Mouse (Mus musculus) heart, adult 2 months (tissue): ENCODE measurements around the gene Adam15. TPM values are rescaled to one million over a fixed set of nuclear protein-coding genes. Genes with fewer than 3 reads are reported as not detected.

ENCODE experiments used
- DNase-seq, 2 experiments: peaks; one replicate each; pipeline ENCODE4 v3.0.0; 2021
- H3K27ac ChIP-seq: fragments of 200-600 bp; 2 replicates; pipeline ENCODE4 v1.8.1; 2022
- H3K27me3 ChIP-seq: fragments of 200-500 bp; 2 replicates; pipeline ENCODE4 v1.6.1; 2012; ENCODE audit warnings: mild to moderate bottlenecking, low read length, inconsistent platforms, mixed read lengths; ENCODE audit not compliant: control insufficient read depth, insufficient read depth
- H3K36me3 ChIP-seq: fragments of 200-500 bp; 2 replicates; pipeline ENCODE4 v1.6.1; 2012; ENCODE audit warnings: low read length, inconsistent platforms; ENCODE audit not compliant: control insufficient read depth, insufficient read depth
- H3K4me1 ChIP-seq: fragments of 200-500 bp; 2 replicates; pipeline ENCODE4 v1.6.1; 2011; ENCODE audit warnings: low read length; ENCODE audit not compliant: control insufficient read depth, insufficient read depth
- H3K4me3 ChIP-seq: fragments of 200-600 bp; 2 replicates; pipeline ENCODE4 v1.8.1; 2022
- H3K79me2 ChIP-seq: fragments of 200-500 bp; replicated peaks from 2 replicates; pipeline ENCODE4 v1.6.1; 2012; ENCODE audit warnings: mild to moderate bottlenecking, inconsistent platforms, low read length, moderate library complexity, mixed read lengths; ENCODE audit not compliant: control insufficient read depth, insufficient read depth
- H3K9ac ChIP-seq: fragments of 200-500 bp; 2 replicates; pipeline ENCODE4 v1.6.1; 2012; ENCODE audit warnings: low read depth, mild to moderate bottlenecking, control low read depth, inconsistent platforms, low read length, mixed read lengths
- CTCF ChIP-seq: fragments of 200-600 bp; IDR thresholded peaks from 2 replicates; pipeline ENCODE4 v1.8.1; 2022; ENCODE audit warnings: antibody characterized with exemption, mild to moderate bottlenecking, moderate library complexity
- EP300 ChIP-seq: fragments of 200-500 bp; IDR thresholded peaks from 2 replicates; pipeline ENCODE4 v1.6.1; 2011; ENCODE audit warnings: low read depth, low read length, control low read depth; ENCODE audit not compliant: insufficient read depth
- POLR2A ChIP-seq: fragments of 200-500 bp; IDR thresholded peaks from 2 replicates; pipeline ENCODE4 v1.6.1; 2011; ENCODE audit warnings: mild to moderate bottlenecking, low read depth, low read length, control low read depth; ENCODE audit not compliant: insufficient read depth
- WGBS: fragments of 180-500 bp; shearing (Covaris S2); methylation state at CpG from one replicate; pipeline ENCODE4 v1.1.7; 2018; 5-methylcytosine and 5-hydroxymethylcytosine counted together
- intact Hi-C: fragments of 180-260 bp; cut with DNase I; formaldehyde crosslinking; loops from one replicate; pipeline ENCODE4 v1.15.1; 2025
- polyA plus RNA-seq: library from polyadenylated mRNA; depleted of rRNA; stranded (reverse); fragments of >200 nt; gene quantifications from 2 replicates; pipeline ENCODE4 v1.2.3, GENCODE M21; 2012
- total RNA-seq, 2 experiments: library from RNA; stranded (reverse); gene quantifications; 2 replicates each; pipeline ENCODE4 v1.2.3; 2021

Adam15 gene
- total and polyA plus RNA-seq, 3 experiments, result 56.8 to 95.7 (median 59.2) TPM

GRCm38 (mm10) chr3:89320581-89321182 lies 29.1 kb downstream of the Adam15 start:
- Histone ChIP-seq H3K36me3 (no peaks in the 10 kb centered on the region), H3K4me1 (peaks cover 7% of the 10 kb centered on the region), H3K9ac (0 out of 2 replicates have a peak overlapping the region, but pooled peaks have one; percentile 12), H3K4me3 (peak overlapping the region; percentile 33), H3K27ac (no peak overlapping the region), H3K27me3 (peaks cover 28% of the 10 kb centered on the region), H3K79me2 (no peaks in the 10 kb centered on the region)
- intact Hi-C loops, result no loop called here
- TF ChIP-seq POLR2A, result no peak
- no peak for TF ChIP-seq CTCF
- no peak for TF ChIP-seq EP300
- 2% methylated on average over 41 of the region's 41 CpGs for WGBS
- DNase-seq, result peak in 1 of 2 experiments; percentile 23

- Histone ChIP-seq H3K27me3 (peaks cover 28% of the 10 kb centered on the region), H3K9ac (0 out of 2 replicates have a peak overlapping the region, but pooled peaks have one; percentile 4), H3K27ac (no peak overlapping the region), H3K4me3 (no peak overlapping the region; the same call in 1 of the 2 replicates), H3K36me3 (no peaks in the 10 kb centered on the region), H3K79me2 (no peaks in the 10 kb centered on the region), H3K4me1 (peaks cover 9% of the 10 kb centered on the region)
- peak in 1 of 2 experiments; percentile 25 for DNase-seq
- TF ChIP-seq POLR2A, result no peak
- TF ChIP-seq CTCF, result no peak
- TF ChIP-seq EP300, result no peak
- intact Hi-C loops, result loop anchor here (5.0 kb wide), 1 partner anchor 538 kb away; no protein-coding TSS in a partner anchor
- 3% methylated on average over 58 of the region's 58 CpGs for WGBS
These were observed 30.0 kb downstream of the Adam15 start for GRCm38 (mm10) chr3:89319591-89320350.

- intact Hi-C loops, result loop anchor here (5.0 kb wide), 1 partner anchor 538 kb away; no protein-coding TSS in a partner anchor
- WGBS, result 25% methylated on average over 21 of the region's 21 CpGs
- H3K36me3 ChIP-seq, result no peaks in the 10 kb centered on the region
These were observed 30.7 kb downstream of the Adam15 start for GRCm38 (mm10) chr3:89318971-89319590.

GRCm38 (mm10) chr3:89318316-89318715 lies 31.5 kb downstream of the Adam15 start:
- Histone ChIP-seq H3K9ac (no peak overlapping the region), H3K36me3 (no peaks in the 10 kb centered on the region), H3K27ac (no peak overlapping the region), H3K27me3 (peaks cover 28% of the 10 kb centered on the region), H3K4me3 (no peak overlapping the region), H3K4me1 (peaks cover 9% of the 10 kb centered on the region), H3K79me2 (no peaks in the 10 kb centered on the region)
- intact Hi-C loops, result loop anchor here (5.0 kb wide), 1 partner anchor 539 kb away; no protein-coding TSS in a partner anchor
- no peak for TF ChIP-seq CTCF
- TF ChIP-seq POLR2A, result no peak
- TF ChIP-seq EP300, result no peak
- WGBS, result 74% methylated on average over 8 of the region's 8 CpGs
- DNase-seq, result peak in 1 of 2 experiments; percentile 14

More at GRCm38 (mm10) chr3:89318971-89319590, 30.7 kb downstream of the Adam15 start:
- Histone ChIP-seq H3K4me1 (peaks cover 9% of the 10 kb centered on the region), H3K9ac (no peak overlapping the region), H3K27ac (no peak overlapping the region), H3K27me3 (peaks cover 28% of the 10 kb centered on the region), H3K79me2 (no peaks in the 10 kb centered on the region), H3K4me3 (no peak overlapping the region)
- DNase-seq, result peak in 1 of 2 experiments; percentile 16
- TF ChIP-seq EP300 (no peak), CTCF (no peak), POLR2A (no peak)

GRCm38 (mm10) chr3:89317246-89317645 lies 32.5 kb downstream of the Adam15 start:
- peaks cover 28% of the 10 kb centered on the region for H3K27me3 ChIP-seq
- intact Hi-C loops, result loop anchor here (1.0 to 5.0 kb wide), 4 partner anchors 22 to 540 kb away; partner anchors contain the start of gene Efna4

More at GRCm38 (mm10) chr3:89317246-89317645, 32.5 kb downstream of the Adam15 start:
- no peak overlapping the region for H3K9ac ChIP-seq
- DNase-seq, result no peak
- H3K36me3 ChIP-seq, result no peaks in the 10 kb centered on the region
- 76% methylated on average over 6 of the region's 6 CpGs for WGBS
- peaks cover 9% of the 10 kb centered on the region for H3K4me1 ChIP-seq
- no peaks in the 10 kb centered on the region for H3K79me2 ChIP-seq
- H3K4me3 ChIP-seq, result no peak overlapping the region
- H3K27ac ChIP-seq, result no peak overlapping the region
- TF ChIP-seq POLR2A (no peak), EP300 (no peak), CTCF (no peak)
